Mouse (Mus musculus) left cerebral cortex, adult 18-20 months (tissue): Measurements from ENCODE around the gene Znhit1. TPM values are rescaled to one million over a fixed set of nuclear protein-coding genes. Genes with fewer than 3 reads are reported as not detected.

Source experiments
- microRNA-seq, 2 experiments: library from miRNA; unstranded; fragments of <30 nt; microRNA quantifications; one replicate each; pipeline ENCODE4 v1.2.0; 2021
- total RNA-seq, 2 experiments: library from RNA; stranded (reverse); gene quantifications; 2 replicates each; pipeline ENCODE4 v1.2.3; 2021

Znhit1 gene
- total RNA-seq, 2 experiments from 2014 or later: 96.6 to 107 TPM

Small RNA genes within 50 kb of the gene (microRNA-seq; reads per million reads assigned to microRNA genes)
- 266 to 435 reads per million in 2 experiments for gene Mir702

Other genes starting within 250 kb of the Znhit1 start
- 1 to 10 TPM; 7.3 to 8.8 TPM for gene Col26a1, start 104.8 kb downstream of the Znhit1 start, total RNA-seq
- gene Ift22, start 79.9 kb downstream of the Znhit1 start, total RNA-seq: 10 to 100 TPM; 97.1 to 99.0 TPM
- gene Fis1, start 34.7 kb downstream of the Znhit1 start, total RNA-seq: 100 to 1,000 TPM; 281 to 287 TPM
- not detected for gene Cldn15, start 21.4 kb downstream of the Znhit1 start, total RNA-seq
- 10 to 100 TPM; 32.2 to 32.8 TPM for gene Plod3, start 1.0 kb downstream of the Znhit1 start, total RNA-seq
- gene Vgf, start 38.4 kb upstream of the Znhit1 start, total RNA-seq: 100 to 1,000 TPM; 390 to 400 TPM
- 100 to 1,000 TPM; 391 to 401 TPM for gene Ap1s1, start 58.1 kb upstream of the Znhit1 start, total RNA-seq
- under 1 TPM; 0.70 to 0.89 TPM for gene Serpine1, start 84.2 kb upstream of the Znhit1 start, total RNA-seq
- gene Trim56, start 128.2 kb upstream of the Znhit1 start, total RNA-seq: 1 to 10 TPM; 4.2 to 4.7 TPM
- not detected for gene Muc3, start 161.3 kb upstream of the Znhit1 start, total RNA-seq
- 1 to 10 TPM; 3.0 to 4.4 TPM for gene Muc3a, start 224.4 kb upstream of the Znhit1 start, total RNA-seq